Mouse (Mus musculus): Measurements from ENCODE around the gene Gnb3. TPM values are rescaled to one million over a fixed set of nuclear protein-coding genes. Genes with fewer than 3 reads are reported as not detected.

The Gnb3 gene
- polyA plus RNA-seq, 1 experiment: not detected

DNA sequence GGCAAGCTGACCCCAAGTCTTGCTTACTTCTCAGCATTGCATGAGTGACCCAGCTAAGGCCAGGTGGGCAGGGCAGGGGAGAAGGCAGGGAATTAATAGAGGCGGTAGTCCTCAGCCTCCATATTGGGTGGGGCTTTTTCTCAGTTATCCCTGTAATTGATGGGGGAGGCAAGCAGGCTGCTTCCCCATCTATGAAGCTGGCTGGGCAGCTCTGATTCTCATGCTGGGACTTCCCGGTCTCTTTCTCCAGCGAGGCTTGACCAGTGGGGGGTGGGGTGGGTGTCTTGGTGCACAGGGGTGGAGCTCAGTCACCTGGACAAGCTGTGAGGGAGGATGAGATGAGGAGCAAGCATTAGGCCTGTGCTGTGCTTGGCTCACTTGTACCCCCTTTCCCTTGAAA lies 21.7 kb upstream of the Gnb3 start:
- TF ChIP-seq GATA1 (IDR thresholded peaks at IDR 0.05; ENCODE audit: low read length): no peak

- TF ChIP-seq GATA1 (IDR thresholded peaks at IDR 0.05; ENCODE audit: low read length): no peak
These were observed 21.2 kb upstream of the Gnb3 start for GRCm38 (mm10) chr6:124861266-124861665.

DNA sequence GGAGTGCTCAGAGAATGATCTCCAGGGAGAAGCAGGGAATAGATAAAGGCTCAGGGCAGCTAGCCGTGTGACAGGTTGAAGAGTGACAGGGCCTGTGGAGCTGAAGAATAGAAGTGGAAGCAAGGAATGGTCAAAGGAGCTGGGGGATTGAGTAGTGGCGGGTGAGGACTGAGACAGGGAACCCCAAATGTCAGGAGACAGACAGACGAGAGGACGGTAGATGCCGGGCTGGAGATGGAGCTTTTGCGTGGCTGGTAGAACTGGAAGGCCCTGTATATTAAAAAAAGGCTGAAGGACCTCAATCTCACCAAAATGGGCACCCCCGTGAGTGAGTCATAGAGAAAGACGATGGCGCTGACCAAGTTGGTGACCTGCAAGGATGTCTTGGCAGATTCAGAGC lies 20.4 kb upstream of the Gnb3 start:
- TF ChIP-seq GATA1 (IDR thresholded peaks at IDR 0.05; ENCODE audit: low read length): no peak

DNA sequence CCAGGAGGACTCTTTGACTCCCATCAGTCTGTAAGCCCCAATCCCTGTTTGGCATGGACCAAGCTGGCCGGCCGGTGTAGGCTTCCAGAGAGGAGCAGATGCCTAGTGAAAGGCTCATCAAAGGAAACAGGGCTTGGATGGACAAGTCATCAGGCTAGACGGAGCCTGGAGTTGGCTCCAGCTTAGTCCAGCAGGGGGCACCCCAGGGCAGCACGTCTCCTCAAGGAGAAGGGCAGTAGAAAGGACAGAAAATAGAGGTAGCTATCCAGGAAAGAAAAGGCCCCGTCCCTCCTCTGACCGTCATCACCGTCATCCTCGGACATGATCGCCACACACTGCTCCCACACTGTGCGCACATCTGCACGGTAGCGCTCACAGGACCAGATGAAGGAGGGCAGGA lies 19.6 kb upstream of the Gnb3 start:
- TF ChIP-seq GATA1 (IDR thresholded peaks at IDR 0.05; ENCODE audit: low read length): no peak

GRCm38 (mm10) chr6:124858561-124859318 lies 18.7 kb upstream of the Gnb3 start:
- TF ChIP-seq GATA1 (IDR thresholded peaks at IDR 0.05; ENCODE audit: low read length): no peak

GRCm38 (mm10) chr6:124857840-124858530 lies 17.9 kb upstream of the Gnb3 start:
- TF ChIP-seq GATA1 (IDR thresholded peaks at IDR 0.05; ENCODE audit: low read length): no peak

- TF ChIP-seq GATA1 (IDR thresholded peaks at IDR 0.05; ENCODE audit: low read length): no peak
These were observed 17.1 kb upstream of the Gnb3 start, which contains the start of gene P3h3 for GRCm38 (mm10) chr6:124856916-124857839. TSS of gene P3h3 (minus strand) at chr6:124857752.

DNA sequence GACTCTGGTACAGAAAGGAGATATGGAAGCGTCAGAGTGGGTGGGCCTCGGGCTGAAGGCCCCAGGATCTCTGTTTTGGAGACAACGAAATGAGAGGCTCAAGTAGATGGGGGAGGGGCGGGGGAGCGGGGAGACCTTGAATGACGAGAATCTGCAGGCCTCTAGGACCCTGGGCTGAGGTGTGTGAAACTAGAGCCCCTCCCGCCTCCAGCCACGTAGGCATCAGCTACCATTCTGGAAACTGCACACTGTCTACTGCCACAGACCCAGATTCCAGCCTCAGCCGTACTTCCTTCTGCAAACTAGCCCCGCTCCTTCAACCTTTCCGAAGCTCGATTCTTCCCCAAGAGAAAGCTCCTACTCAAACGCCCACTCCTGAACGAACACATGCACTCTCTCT lies 16.2 kb upstream of the Gnb3 start:
- TF ChIP-seq GATA1 (IDR thresholded peaks at IDR 0.05; ENCODE audit: low read length): no peak

DNA sequence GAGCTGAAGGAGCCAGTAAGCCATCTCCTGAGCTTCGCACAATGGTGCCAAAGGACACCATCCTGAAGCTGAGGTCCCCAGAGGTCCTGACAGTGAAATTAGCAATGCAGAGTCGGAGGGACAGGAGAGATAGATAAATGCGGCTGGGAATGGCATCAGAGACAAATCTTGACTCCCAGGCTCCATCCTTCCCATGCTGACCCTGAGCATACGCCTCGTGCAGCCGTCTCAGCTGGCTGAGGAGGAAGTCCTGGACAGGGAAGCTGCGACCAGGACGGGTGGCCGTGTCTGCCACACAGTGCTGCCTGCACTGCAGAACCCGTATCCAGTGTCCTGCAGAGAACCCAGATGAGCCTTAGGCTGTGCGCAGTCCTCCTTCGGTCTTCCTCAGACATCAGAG lies 14.6 kb upstream of the Gnb3 start:
- no peak for TF ChIP-seq GATA1 (IDR thresholded peaks at IDR 0.05; ENCODE audit: low read length)

- TF ChIP-seq GATA1 (IDR thresholded peaks at IDR 0.05; ENCODE audit: low read length): no peak
These were observed 10.5 kb upstream of the Gnb3 start for GRCm38 (mm10) chr6:124850535-124850934.

DNA sequence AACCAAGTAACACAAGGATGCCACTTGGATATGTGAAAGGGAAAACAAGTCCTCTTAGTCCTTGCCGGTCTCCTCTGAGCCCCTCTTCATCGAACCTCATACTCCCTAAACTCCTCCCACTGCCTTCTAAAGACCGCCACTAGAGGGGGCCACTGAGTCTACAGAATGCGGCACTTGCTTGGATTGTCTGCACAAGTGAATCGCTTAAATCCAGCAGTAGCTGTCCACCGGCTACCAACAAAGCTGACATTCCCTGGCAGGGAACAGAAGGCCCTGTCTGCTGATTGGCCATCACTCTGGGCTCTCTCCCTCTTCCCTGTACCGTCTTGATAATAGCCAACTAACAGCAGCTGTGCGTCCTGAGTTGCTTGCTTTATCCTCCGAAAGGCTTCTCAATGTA lies 7.2 kb upstream of the Gnb3 start:
- TF ChIP-seq GATA1 (IDR thresholded peaks at IDR 0.05; ENCODE audit: low read length): no peak

- no peak for TF ChIP-seq GATA1 (IDR thresholded peaks at IDR 0.05; ENCODE audit: low read length)
These were observed 270 bp downstream of the Gnb3 start for GRCm38 (mm10) chr6:124839805-124840204.

- TF ChIP-seq GATA1 (IDR thresholded peaks at IDR 0.05; ENCODE audit: low read length): no peak
These were observed 3.7 kb downstream of the Gnb3 start for GRCm38 (mm10) chr6:124836411-124836810.

DNA sequence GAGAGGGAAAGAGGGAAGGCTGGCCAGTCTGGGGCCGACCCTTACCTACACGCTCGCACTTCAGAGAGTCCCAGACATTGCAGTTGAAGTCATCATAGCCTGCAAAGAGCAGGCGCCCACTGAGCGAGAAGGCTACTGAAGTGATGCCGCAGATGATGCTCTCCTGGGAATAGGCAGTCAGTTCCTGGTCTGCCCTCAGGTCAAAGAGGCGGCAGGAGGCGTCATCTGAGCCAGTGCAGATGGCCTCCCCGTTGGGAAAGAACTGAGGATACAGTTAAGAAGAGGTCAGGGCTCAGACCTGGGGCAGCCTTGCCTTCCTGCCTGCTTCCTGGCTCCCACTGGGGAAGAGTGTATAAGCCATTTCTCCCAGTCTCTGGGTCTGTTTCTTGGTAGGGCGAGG lies 4.5 kb downstream of the Gnb3 start:
- no peak for TF ChIP-seq GATA1 (IDR thresholded peaks at IDR 0.05; ENCODE audit: low read length)

GRCm38 (mm10) chr6:124834512-124835081 lies 5.5 kb downstream of the Gnb3 start:
- TF ChIP-seq GATA1 (IDR thresholded peaks at IDR 0.05; ENCODE audit: low read length): no peak

DNA sequence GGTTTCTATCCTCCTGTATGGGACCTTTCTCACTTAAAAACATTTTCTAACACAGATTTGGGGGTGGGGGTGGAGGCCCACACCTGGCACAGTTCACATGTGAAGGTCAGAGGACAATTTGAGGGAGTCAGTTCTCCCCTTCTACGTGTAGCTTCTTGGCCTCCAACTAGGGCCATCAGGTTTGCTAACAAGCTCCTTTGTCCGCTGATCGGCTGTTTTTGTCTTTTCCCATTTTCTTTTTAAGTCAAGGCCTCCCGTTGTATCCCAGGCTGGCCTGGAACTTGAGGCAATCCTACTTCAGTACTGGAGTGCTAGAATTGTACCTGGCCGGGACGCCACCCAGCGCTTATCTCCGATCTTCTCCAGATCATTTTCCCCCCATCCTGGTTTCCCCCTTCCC lies 8.4 kb downstream of the Gnb3 start:
- no peak for TF ChIP-seq GATA1 (IDR thresholded peaks at IDR 0.05; ENCODE audit: low read length)
